Mouse (Mus musculus) lung, embryonic 15.5 days (tissue): ENCODE data around the gene Fam187a. TPM values are rescaled to one million over a fixed set of nuclear protein-coding genes. Genes with fewer than 3 reads are reported as not detected.

Source experiments
- ATAC-seq: fragments of 200-750 bp; cut with Nextera tagmentation; 2 replicates; pipeline ENCODE4 v1.8.0; 2017; ENCODE audit warnings: moderate number of reproducible peaks, borderline replicate concordance; ENCODE audit not compliant: low FRiP score, low TSS enrichment; ENCODE audit errors: extremely low read depth
- H3K27ac ChIP-seq: fragments of 300-500 bp; sonication (generic); 2 replicates; pipeline ENCODE4 v1.5.1; 2015; ENCODE audit warnings: moderate library complexity, mild to moderate bottlenecking, inconsistent platforms
- H3K27me3 ChIP-seq: fragments of 300-500 bp; sonication (generic); 2 replicates; pipeline ENCODE4 v1.6.1; 2015; ENCODE audit warnings: inconsistent platforms
- H3K36me3 ChIP-seq: fragments of 300-500 bp; sonication (generic); 2 replicates; pipeline ENCODE4 v1.6.1; 2015; ENCODE audit warnings: inconsistent platforms
- H3K4me1 ChIP-seq: fragments of 300-500 bp; sonication (generic); 2 replicates; pipeline ENCODE4 v1.6.1; 2015; ENCODE audit warnings: inconsistent platforms
- H3K4me2 ChIP-seq: fragments of 300-500 bp; sonication (generic); 2 replicates; pipeline ENCODE4 v1.6.1; 2015; ENCODE audit warnings: inconsistent platforms, mild to moderate bottlenecking, moderate library complexity
- H3K4me3 ChIP-seq: fragments of 300-500 bp; sonication (generic); 2 replicates; pipeline ENCODE4 v1.5.1; 2015; ENCODE audit warnings: mild to moderate bottlenecking, inconsistent platforms
- H3K9ac ChIP-seq: fragments of 300-500 bp; sonication (generic); 2 replicates; pipeline ENCODE4 v1.6.1; 2015; ENCODE audit warnings: inconsistent platforms
- H3K9me3 ChIP-seq: fragments of 300-500 bp; sonication (generic); 2 replicates; pipeline ENCODE4 v1.6.1; 2016; ENCODE audit warnings: inconsistent platforms
- WGBS: fragments of 180-500 bp; shearing (Covaris S2); methylation state at CpG from one replicate; pipeline ENCODE4 v1.1.7; 2015; 5-methylcytosine and 5-hydroxymethylcytosine counted together
- polyA plus RNA-seq: library from polyadenylated mRNA; unstranded; fragments of >200 nt; fragmentation: Nextera tagmentation; extraction: Ambion mirVana; gene quantifications from 2 replicates; pipeline ENCODE4 v1.2.1, GENCODE M21; 2015

The Fam187a gene
- not detected in 2 replicates for polyA plus RNA-seq

GRCm38 (mm10) chr11:102884616-102885219 is at the start of gene Fam187a:
Gene Fam187a, plus strand, starts transcription at chr11:102885169.
- peaks cover 7% of the 10 kb centered on the region; the same call in 1 of the 2 replicates for H3K27me3 ChIP-seq
- H3K27ac ChIP-seq = no peak within 1 kb of the TSS
- H3K36me3 ChIP-seq = no peaks in the 10 kb centered on the region
- 44% methylated on average over 10 of the region's 10 CpGs for WGBS
- no peak within 1 kb of the TSS for H3K4me2 ChIP-seq
- H3K9ac ChIP-seq = no peak within 1 kb of the TSS
- H3K4me3 ChIP-seq = no peak within 1 kb of the TSS
- ATAC-seq = no peak
- peaks cover 12% of the 10 kb centered on the region for H3K4me1 ChIP-seq
- H3K9me3 ChIP-seq = no peaks in the 10 kb centered on the region

- Histone ChIP-seq H3K27me3 (no peaks in the 10 kb centered on the region), H3K9ac (no peak within 1 kb of the TSS), H3K36me3 (peaks cover 40% of the 10 kb centered on the region), H3K4me3 (no peak within 1 kb of the TSS), H3K4me1 (peaks cover 16% of the 10 kb centered on the region; the same call in 1 of the 2 replicates), H3K4me2 (no peak within 1 kb of the TSS), H3K27ac (no peak within 1 kb of the TSS), H3K9me3 (no peaks in the 10 kb centered on the region)
- ATAC-seq = no peak
- 55% methylated on average over 4 of the region's 4 CpGs for WGBS
These were observed 49.4 kb upstream of the Fam187a start, which contains the start of gene Higd1b for GRCm38 (mm10) chr11:102835549-102835948. Gene Higd1b, plus strand, starts transcription at chr11:102835849.

- peaks cover 44% of the 10 kb centered on the region for H3K36me3 ChIP-seq
- no peak overlapping the region for H3K4me2 ChIP-seq
- H3K4me3 ChIP-seq = no peak overlapping the region
- H3K27ac ChIP-seq = no peak overlapping the region
- H3K9ac ChIP-seq = no peak overlapping the region
- 77% methylated on average over 9 of the region's 9 CpGs for WGBS
- no peak for ATAC-seq
- no peaks in the 10 kb centered on the region for H3K27me3 ChIP-seq
- peaks cover 14% of the 10 kb centered on the region; the same call in 1 of the 2 replicates for H3K4me1 ChIP-seq
- no peaks in the 10 kb centered on the region for H3K9me3 ChIP-seq
These were observed 48.8 kb upstream of the Fam187a start for GRCm38 (mm10) chr11:102836146-102836545.

- H3K9me3 ChIP-seq = no peaks in the 10 kb centered on the region
- H3K4me2 ChIP-seq = no peak overlapping the region
- no peaks in the 10 kb centered on the region for H3K27me3 ChIP-seq
- H3K9ac ChIP-seq = no peak overlapping the region
- H3K4me1 ChIP-seq = peaks cover 9% of the 10 kb centered on the region; the same call in 1 of the 2 replicates
- no peak for ATAC-seq
- no peak overlapping the region for H3K27ac ChIP-seq
- WGBS = 83% methylated on average over 1 of the region's 1 CpGs
- H3K4me3 ChIP-seq = no peak overlapping the region
- peaks cover 55% of the 10 kb centered on the region for H3K36me3 ChIP-seq
These were observed 47.6 kb upstream of the Fam187a start for GRCm38 (mm10) chr11:102837385-102837784.

- Histone ChIP-seq H3K9me3 (no peaks in the 10 kb centered on the region), H3K4me2 (no peak overlapping the region), H3K27me3 (no peaks in the 10 kb centered on the region), H3K4me1 (0 out of 2 replicates have a peak, but pooled peaks cover 2% of the 10 kb centered on the region), H3K9ac (no peak overlapping the region), H3K4me3 (no peak overlapping the region), H3K27ac (no peak overlapping the region), H3K36me3 (peaks cover 62% of the 10 kb centered on the region)
- ATAC-seq = no peak
- 74% methylated on average over 2 of the region's 2 CpGs for WGBS
These were observed 46.8 kb upstream of the Fam187a start for GRCm38 (mm10) chr11:102838126-102838525.

- Histone ChIP-seq H3K27ac (peak overlapping the region; percentile 13; the same call in 1 of the 2 replicates), H3K36me3 (peaks cover 67% of the 10 kb centered on the region)
- WGBS = 79% methylated on average over 9 of the region's 9 CpGs
These were observed 46.3 kb upstream of the Fam187a start for GRCm38 (mm10) chr11:102838616-102839150.

GRCm38 (mm10) chr11:102845926-102846325 is 39.0 kb upstream of the Fam187a start:
- whole genome bisulfite sequencing = 53% methylated on average over 10 of the region's 10 CpGs
- H3K36me3 ChIP-seq = peaks cover 97% of the 10 kb centered on the region
- H3K9ac ChIP-seq = no peak overlapping the region
- no peaks in the 10 kb centered on the region for H3K27me3 ChIP-seq
- no peak overlapping the region for H3K27ac ChIP-seq
- H3K4me3 ChIP-seq = no peak overlapping the region
- no peak overlapping the region for H3K4me2 ChIP-seq
- no peaks in the 10 kb centered on the region for H3K4me1 ChIP-seq
- ATAC-seq = no peak
- no peaks in the 10 kb centered on the region for H3K9me3 ChIP-seq

More at GRCm38 (mm10) chr11:102838616-102839150, 46.3 kb upstream of the Fam187a start:
- Histone ChIP-seq H3K9ac (no peak overlapping the region), H3K4me3 (no peak overlapping the region), H3K27me3 (no peaks in the 10 kb centered on the region), H3K9me3 (no peaks in the 10 kb centered on the region), H3K4me1 (no peaks in the 10 kb centered on the region), H3K4me2 (no peak overlapping the region; the same call in 1 of the 2 replicates)
- ATAC-seq = no peak

GRCm38 (mm10) chr11:102851883-102852282 is 33.1 kb upstream of the Fam187a start:
- Histone ChIP-seq H3K4me1 (no peaks in the 10 kb centered on the region), H3K4me2 (no peak overlapping the region), H3K9me3 (no peaks in the 10 kb centered on the region), H3K9ac (no peak overlapping the region), H3K36me3 (peaks cover 80% of the 10 kb centered on the region), H3K4me3 (no peak overlapping the region), H3K27me3 (no peaks in the 10 kb centered on the region), H3K27ac (no peak overlapping the region)
- ATAC-seq = no peak
- WGBS = 62% methylated on average over 5 of the region's 5 CpGs

GRCm38 (mm10) chr11:102853760-102854159 is 31.2 kb upstream of the Fam187a start:
- ATAC-seq = no peak
- H3K9me3 ChIP-seq = no peaks in the 10 kb centered on the region

GRCm38 (mm10) chr11:102855941-102856340 is 29.0 kb upstream of the Fam187a start:
- Histone ChIP-seq H3K4me1 (no peaks in the 10 kb centered on the region), H3K9me3 (no peaks in the 10 kb centered on the region), H3K27ac (no peak overlapping the region), H3K4me2 (no peak overlapping the region), H3K4me3 (no peak overlapping the region), H3K27me3 (no peaks in the 10 kb centered on the region), H3K9ac (no peak overlapping the region), H3K36me3 (peaks cover 80% of the 10 kb centered on the region)
- 72% methylated on average over 6 of the region's 6 CpGs for WGBS
- no peak for ATAC-seq

More at GRCm38 (mm10) chr11:102853760-102854159, 31.2 kb upstream of the Fam187a start:
- Histone ChIP-seq H3K4me2 (no peak overlapping the region), H3K4me1 (no peaks in the 10 kb centered on the region), H3K27me3 (no peaks in the 10 kb centered on the region), H3K4me3 (no peak overlapping the region), H3K27ac (no peak overlapping the region), H3K36me3 (peaks cover 78% of the 10 kb centered on the region), H3K9ac (no peak overlapping the region)

GRCm38 (mm10) chr11:102858951-102859350 is 26.0 kb upstream of the Fam187a start:
- no peaks in the 10 kb centered on the region for H3K27me3 ChIP-seq
- H3K9ac ChIP-seq = no peak overlapping the region
- H3K4me2 ChIP-seq = no peak overlapping the region
- H3K27ac ChIP-seq = no peak overlapping the region
- peaks cover 81% of the 10 kb centered on the region for H3K36me3 ChIP-seq
- 96% methylated on average over 11 of the region's 11 CpGs for WGBS
- no peaks in the 10 kb centered on the region for H3K4me1 ChIP-seq
- H3K9me3 ChIP-seq = no peaks in the 10 kb centered on the region
- H3K4me3 ChIP-seq = no peak overlapping the region
- no peak for ATAC-seq

GRCm38 (mm10) chr11:102859933-102860332 is 25.0 kb upstream of the Fam187a start:
- H3K4me2 ChIP-seq = no peak overlapping the region
- no peak overlapping the region for H3K9ac ChIP-seq
- peaks cover 74% of the 10 kb centered on the region for H3K36me3 ChIP-seq
- ATAC-seq = no peak
- no peaks in the 10 kb centered on the region for H3K27me3 ChIP-seq
- no peaks in the 10 kb centered on the region for H3K4me1 ChIP-seq
- 90% methylated on average over 8 of the region's 8 CpGs for WGBS
- H3K4me3 ChIP-seq = no peak overlapping the region
- H3K9me3 ChIP-seq = no peaks in the 10 kb centered on the region
- H3K27ac ChIP-seq = no peak overlapping the region
